Mouse (Mus musculus) brain, embryonic 14.5 days (tissue): ENCODE measurements around the gene Eva1b.
"Not testable (repeated sequence)": the region's sequence is repeated elsewhere in the genome, so short reads cannot be mapped to it uniquely, and the experiment has no call there.

ENCODE experiments used
- CTCF ChIP-seq: fragments of 200-500 bp; IDR thresholded peaks from 2 replicates; pipeline ENCODE4 v1.5.1; 2012; ENCODE audit warnings: inconsistent platforms, mild to moderate bottlenecking, moderate library complexity, borderline replicate concordance; ENCODE audit not compliant: insufficient read depth, insufficient read length; ENCODE audit errors: extremely low read depth
- POLR2A ChIP-seq: fragments of 200-500 bp; IDR thresholded peaks from 2 replicates; pipeline ENCODE4 v1.6.1; 2012; ENCODE audit warnings: mild to moderate bottlenecking, inconsistent platforms, borderline replicate concordance; ENCODE audit not compliant: poor library complexity, insufficient read depth, insufficient read length, severe bottlenecking; ENCODE audit errors: extremely low read depth

DNA sequence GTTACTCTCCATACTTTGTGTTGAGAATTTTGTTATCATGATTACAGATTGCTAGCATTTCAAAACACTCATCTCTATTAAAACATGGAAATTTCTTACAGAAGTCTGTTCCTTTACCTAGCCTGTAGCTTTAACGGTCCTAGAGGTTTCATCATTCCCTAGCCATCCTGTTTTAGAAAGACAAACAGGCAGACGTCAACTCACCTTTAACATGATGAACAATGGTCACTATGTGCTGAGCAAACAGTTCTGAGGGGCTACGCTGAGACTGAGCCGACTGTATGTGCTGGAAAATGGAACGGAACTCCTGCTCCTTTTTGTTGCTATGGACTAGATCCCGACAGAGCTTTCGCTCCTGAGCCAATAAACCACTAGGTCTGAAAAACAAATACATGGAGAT is 28.4 kb downstream of the Eva1b start:
- TF ChIP-seq CTCF, POLR2A: not testable (repeated sequence)
